Mouse (Mus musculus) heart, postnatal 0 days (tissue): ENCODE data around the gene Lypla2.
"Not testable (repeated sequence)": the region's sequence is repeated elsewhere in the genome, so short reads cannot be mapped to it uniquely, and the experiment has no call there.

Experiments
- CTCF ChIP-seq: IDR thresholded peaks from 2 replicates; pipeline ENCODE4 v1.5.1; 2016; ENCODE audit warnings: antibody characterized with exemption, control low read depth, low read depth
- EP300 ChIP-seq: IDR thresholded peaks from 2 replicates; pipeline ENCODE4 v1.6.1; 2016; ENCODE audit warnings: antibody characterized with exemption, low read depth

DNA sequence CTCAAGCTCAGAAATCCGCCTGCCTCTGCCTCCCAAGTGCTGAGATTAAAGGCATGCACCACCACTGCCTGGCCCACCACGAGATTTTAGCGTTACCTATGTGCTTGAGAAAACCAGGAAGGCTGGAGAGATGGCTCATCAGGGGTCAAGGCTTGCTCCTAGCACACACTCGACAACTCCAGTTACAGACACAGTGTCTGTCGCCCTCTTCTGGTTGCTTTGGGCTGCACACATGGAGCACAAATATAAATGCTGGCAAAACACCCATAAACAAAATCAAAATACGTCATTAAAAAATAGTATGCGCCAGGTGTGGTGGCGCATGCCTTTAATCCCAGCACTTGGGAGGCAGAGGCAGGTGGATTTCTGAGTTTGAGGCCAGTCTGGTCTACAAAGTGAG is 31.4 kb downstream of the Lypla2 start:
- TF ChIP-seq CTCF: peak; percentile 29
- TF ChIP-seq EP300: not testable (repeated sequence)
